Mouse (Mus musculus) forebrain, embryonic 12.5 days (tissue): ENCODE measurements around the gene Gm4131. TPM values are rescaled to one million over a fixed set of nuclear protein-coding genes. Genes with fewer than 3 reads are reported as not detected.

Source experiments
- ATAC-seq: fragments of 200-750 bp; cut with Nextera tagmentation; 2 replicates; pipeline ENCODE4 v1.8.0; 2017; ENCODE audit warnings: moderate TSS enrichment; ENCODE audit not compliant: low FRiP score
- H3K27ac ChIP-seq: fragments of 300-500 bp; sonication (generic); 2 replicates; pipeline ENCODE4 v1.5.1; 2016; ENCODE audit warnings: mild to moderate bottlenecking
- H3K27me3 ChIP-seq: fragments of 300-500 bp; sonication (generic); 2 replicates; pipeline ENCODE4 v1.6.1; 2016; ENCODE audit warnings: mild to moderate bottlenecking
- H3K36me3 ChIP-seq: fragments of 300-500 bp; sonication (generic); replicated peaks from 2 replicates; pipeline ENCODE4 v1.6.1; 2016; ENCODE audit warnings: mild to moderate bottlenecking
- H3K4me1 ChIP-seq: fragments of 300-500 bp; sonication (generic); 2 replicates; pipeline ENCODE4 v1.6.1; 2016
- H3K4me2 ChIP-seq: fragments of 300-500 bp; sonication (generic); 2 replicates; pipeline ENCODE4 v1.6.1; 2016; ENCODE audit warnings: mild to moderate bottlenecking, moderate library complexity
- H3K4me3 ChIP-seq: fragments of 300-500 bp; sonication (generic); replicated peaks from 2 replicates; pipeline ENCODE4 v1.5.1; 2016; ENCODE audit warnings: mild to moderate bottlenecking
- H3K9ac ChIP-seq: fragments of 300-500 bp; sonication (generic); 2 replicates; pipeline ENCODE4 v1.6.1; 2016; ENCODE audit warnings: mild to moderate bottlenecking
- H3K9me3 ChIP-seq: fragments of 300-500 bp; sonication (generic); 2 replicates; pipeline ENCODE4 v1.6.1; 2016
- WGBS: fragments of 180-500 bp; shearing (Covaris S2); methylation state at CpG from one replicate; pipeline ENCODE4 v1.1.7; 2016; 5-methylcytosine and 5-hydroxymethylcytosine counted together
- polyA plus RNA-seq: library from polyadenylated mRNA; unstranded; fragments of >200 nt; fragmentation: Nextera tagmentation; extraction: Ambion mirVana; gene quantifications from 2 replicates; pipeline ENCODE4 v1.2.1, GENCODE M21; 2016

The Gm4131 gene
- polyA plus RNA-seq, 1 experiment from 2014 or later = not detected

DNA sequence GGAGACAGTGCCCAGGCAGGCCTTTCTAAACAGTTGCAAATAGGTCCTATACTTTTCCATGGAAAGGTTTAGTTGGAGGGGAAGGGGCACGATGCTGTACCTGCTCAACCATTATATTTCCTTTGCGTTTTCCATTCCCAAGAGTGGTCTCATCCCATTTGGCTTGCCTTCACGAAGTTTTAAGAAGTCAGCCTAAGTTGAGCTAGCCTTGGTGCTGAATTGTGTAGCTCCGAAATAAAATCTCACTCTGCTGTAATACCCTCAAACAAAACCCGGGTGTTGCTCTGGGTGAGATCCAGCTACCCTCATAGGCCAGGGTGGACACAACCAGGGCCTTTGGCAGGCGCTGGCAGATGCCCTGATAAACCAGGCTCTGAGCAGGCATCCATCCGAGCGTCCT, 85.3 kb downstream of the Gm4131 start:
- no peak for ATAC-seq
- no peaks in the 10 kb centered on the region for H3K9me3 ChIP-seq
- no peak overlapping the region for H3K4me2 ChIP-seq
- no peaks in the 10 kb centered on the region for H3K36me3 ChIP-seq
- H3K4me1 ChIP-seq = peaks cover 4% of the 10 kb centered on the region
- H3K27ac ChIP-seq = no peak overlapping the region
- H3K9ac ChIP-seq = no peak overlapping the region
- 56% methylated on average over 8 of the region's 8 CpGs for WGBS
- no peak overlapping the region for H3K4me3 ChIP-seq
- H3K27me3 ChIP-seq = peaks cover 4% of the 10 kb centered on the region; the same call in 1 of the 2 replicates

DNA sequence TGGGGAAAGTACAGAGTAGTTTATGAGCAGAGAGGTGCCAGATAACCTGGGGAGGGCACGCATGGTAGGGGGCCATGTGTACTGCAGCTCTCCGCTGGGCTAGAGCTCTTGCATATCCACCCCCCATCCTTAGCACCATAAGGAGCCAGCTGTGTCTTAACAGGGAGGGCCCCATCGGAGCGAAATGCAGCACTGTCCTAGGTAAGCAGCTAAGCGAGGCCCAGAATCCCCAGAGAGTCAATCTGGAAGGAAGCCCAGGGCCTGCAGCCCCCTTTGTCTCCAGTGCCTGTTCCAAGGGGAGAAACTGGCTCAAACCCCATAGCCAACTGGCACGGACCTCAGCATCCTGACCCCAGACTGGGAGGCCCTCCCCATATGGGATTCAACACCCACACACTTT, 87.3 kb downstream of the Gm4131 start:
- WGBS = 67% methylated on average over 6 of the region's 6 CpGs

DNA sequence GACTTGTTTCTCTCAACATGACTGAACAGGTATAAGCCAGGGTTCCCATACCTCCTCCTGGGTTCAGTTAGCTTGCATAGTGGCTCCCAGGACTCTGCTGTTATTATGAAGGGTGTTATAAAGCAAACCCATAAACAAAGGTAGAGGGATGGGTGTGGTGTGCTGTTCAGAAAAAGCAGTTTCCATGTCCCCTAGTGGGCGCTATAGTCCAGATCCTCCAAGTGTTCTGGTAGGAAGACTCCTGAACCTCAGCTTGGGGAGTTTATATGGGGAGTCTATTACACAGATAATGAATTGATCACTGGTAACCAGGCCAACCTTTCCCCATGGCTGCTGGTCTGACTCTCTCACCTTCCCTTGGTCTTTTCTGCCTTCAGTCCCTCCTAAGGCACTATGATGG, 92.2 kb downstream of the Gm4131 start:
- ATAC-seq = no peak
- no peaks in the 10 kb centered on the region for H3K27me3 ChIP-seq
- no peak overlapping the region for H3K4me3 ChIP-seq
- no peaks in the 10 kb centered on the region for H3K36me3 ChIP-seq
- H3K4me1 ChIP-seq = peaks cover 3% of the 10 kb centered on the region
- no peak overlapping the region for H3K9ac ChIP-seq
- 61% methylated on average over 1 of the region's 1 CpGs for WGBS
- H3K4me2 ChIP-seq = no peak overlapping the region
- H3K9me3 ChIP-seq = no peaks in the 10 kb centered on the region
- H3K27ac ChIP-seq = no peak overlapping the region

More for the DNA sequence above, 87.3 kb downstream of the Gm4131 start:
- H3K27ac ChIP-seq = no peak overlapping the region
- ATAC-seq = no peak
- H3K4me1 ChIP-seq = peaks cover 4% of the 10 kb centered on the region
- H3K4me2 ChIP-seq = no peak overlapping the region
- no peaks in the 10 kb centered on the region for H3K36me3 ChIP-seq
- H3K4me3 ChIP-seq = no peak overlapping the region
- H3K9ac ChIP-seq = no peak overlapping the region
- no peaks in the 10 kb centered on the region for H3K9me3 ChIP-seq
- H3K27me3 ChIP-seq = peaks cover 4% of the 10 kb centered on the region; the same call in 1 of the 2 replicates

DNA sequence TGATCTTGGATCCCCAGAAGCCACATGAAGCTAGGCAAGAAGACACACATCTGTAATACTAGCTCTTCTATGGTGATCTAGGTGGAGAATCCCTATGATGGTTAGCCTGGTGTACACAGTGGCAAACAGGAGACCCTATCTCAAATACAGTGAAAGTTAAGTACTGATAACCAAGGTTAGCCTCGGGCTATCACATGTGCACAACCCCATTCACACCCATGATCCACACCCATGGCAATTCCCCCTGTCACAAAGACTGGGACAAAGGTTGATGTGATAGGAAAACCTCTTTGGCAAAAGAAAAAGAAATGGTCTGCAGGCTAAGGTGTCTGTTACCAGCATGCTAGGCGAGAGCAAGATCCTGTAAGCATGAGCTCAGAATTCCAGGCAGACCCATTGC, 94.7 kb downstream of the Gm4131 start:
- H3K9me3 ChIP-seq = no peaks in the 10 kb centered on the region
- no peak overlapping the region for H3K27ac ChIP-seq
- H3K4me2 ChIP-seq = no peak overlapping the region
- no peak overlapping the region for H3K9ac ChIP-seq
- H3K4me3 ChIP-seq = no peak overlapping the region
- no peaks in the 10 kb centered on the region for H3K27me3 ChIP-seq
- H3K36me3 ChIP-seq = no peaks in the 10 kb centered on the region
- no peaks in the 10 kb centered on the region for H3K4me1 ChIP-seq
- WGBS = 78% methylated on average over 2 of the region's 2 CpGs
- ATAC-seq = no peak

DNA sequence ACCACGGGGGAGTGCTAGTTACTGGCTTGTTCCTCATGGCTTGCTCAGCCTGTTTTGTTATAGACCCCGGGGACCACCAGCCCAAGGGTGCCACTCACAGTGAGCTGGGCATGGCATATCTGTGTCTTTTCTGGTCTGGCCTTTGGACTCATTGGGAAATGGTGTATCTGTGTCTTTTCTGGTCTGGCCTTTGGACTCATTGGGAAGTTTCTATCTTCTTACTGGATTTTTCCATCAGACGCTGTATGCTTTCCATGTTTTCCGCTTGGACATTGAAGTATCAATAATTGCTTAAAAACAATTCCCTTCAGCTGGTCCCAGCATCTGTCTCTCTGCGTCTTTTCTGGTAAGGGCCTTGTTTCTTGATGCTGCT, 98.0 kb downstream of the Gm4131 start:
- Histone ChIP-seq H3K4me2 (no peak overlapping the region), H3K9ac (no peak overlapping the region), H3K36me3 (no peaks in the 10 kb centered on the region), H3K27me3 (peaks cover 10% of the 10 kb centered on the region), H3K27ac (no peak overlapping the region), H3K4me3 (no peak overlapping the region), H3K4me1 (peaks cover 9% of the 10 kb centered on the region), H3K9me3 (no peaks in the 10 kb centered on the region)
- ATAC-seq = no peak
- WGBS = 91% methylated on average over 5 of the region's 5 CpGs

DNA sequence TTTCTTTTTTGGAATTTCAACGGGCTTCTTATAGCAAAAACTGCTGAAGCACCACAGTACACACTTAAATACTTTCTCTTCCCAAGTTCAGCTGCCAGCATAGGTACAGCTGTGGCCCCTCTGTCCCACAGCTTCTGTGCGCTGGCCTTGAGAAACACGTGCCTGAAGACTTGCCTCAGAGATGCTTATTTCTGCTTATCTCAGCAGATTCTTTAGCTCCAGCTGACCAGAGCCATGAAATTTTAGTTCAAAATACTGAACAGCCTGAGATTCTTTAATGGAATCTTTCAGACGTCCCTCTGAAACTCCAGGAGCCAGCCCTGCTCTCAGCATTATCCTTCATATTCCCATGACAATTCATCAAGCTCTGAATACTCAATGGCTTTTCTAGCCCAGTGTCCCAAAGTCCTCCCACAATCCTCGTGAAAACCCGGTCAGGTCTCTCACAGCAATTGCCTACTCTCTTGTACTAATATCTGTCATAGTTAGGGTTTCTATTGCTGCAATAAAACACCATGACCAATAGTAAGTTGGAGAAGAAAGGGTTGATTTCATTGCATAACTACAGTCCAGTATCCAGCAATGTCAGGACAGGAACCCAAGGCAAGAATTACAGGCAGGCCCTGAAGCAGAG, 98.5 kb downstream of the Gm4131 start:
- Histone ChIP-seq H3K9ac (no peak overlapping the region), H3K4me1 (peaks cover 9% of the 10 kb centered on the region), H3K36me3 (no peaks in the 10 kb centered on the region), H3K27me3 (peaks cover 10% of the 10 kb centered on the region), H3K4me3 (no peak overlapping the region), H3K27ac (no peak overlapping the region), H3K4me2 (no peak overlapping the region), H3K9me3 (no peaks in the 10 kb centered on the region)
- 85% methylated on average over 6 of the region's 6 CpGs for WGBS
- no peak for ATAC-seq

DNA sequence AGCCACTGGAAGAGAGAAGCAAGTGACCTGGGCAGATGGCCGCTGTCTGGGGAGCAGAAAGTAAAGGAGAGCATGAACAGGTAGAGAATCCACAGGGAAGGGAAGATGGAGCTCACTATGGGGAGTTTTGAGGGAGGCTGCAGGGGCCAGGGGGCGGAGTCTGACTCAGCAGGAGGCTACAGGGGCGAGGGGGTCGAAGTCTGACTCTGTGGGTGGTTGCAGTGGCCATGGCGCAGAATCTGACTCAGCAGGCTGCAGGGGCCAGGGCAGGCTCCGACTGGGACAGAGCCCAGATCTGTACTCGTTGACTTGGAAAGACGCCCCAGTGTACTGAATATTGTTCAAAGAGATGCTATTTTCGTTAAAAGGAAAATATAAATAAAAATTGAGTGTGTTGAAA, 101.8 kb downstream of the Gm4131 start:
- Histone ChIP-seq H3K9me3 (no peaks in the 10 kb centered on the region), H3K27ac (no peak overlapping the region), H3K4me1 (peaks cover 9% of the 10 kb centered on the region), H3K4me2 (peak overlapping the region; percentile 15; the same call in 1 of the 2 replicates), H3K27me3 (peaks cover 10% of the 10 kb centered on the region), H3K36me3 (no peaks in the 10 kb centered on the region), H3K9ac (no peak overlapping the region), H3K4me3 (no peak overlapping the region)
- WGBS = 15% methylated on average over 9 of the region's 9 CpGs
- no peak for ATAC-seq

DNA sequence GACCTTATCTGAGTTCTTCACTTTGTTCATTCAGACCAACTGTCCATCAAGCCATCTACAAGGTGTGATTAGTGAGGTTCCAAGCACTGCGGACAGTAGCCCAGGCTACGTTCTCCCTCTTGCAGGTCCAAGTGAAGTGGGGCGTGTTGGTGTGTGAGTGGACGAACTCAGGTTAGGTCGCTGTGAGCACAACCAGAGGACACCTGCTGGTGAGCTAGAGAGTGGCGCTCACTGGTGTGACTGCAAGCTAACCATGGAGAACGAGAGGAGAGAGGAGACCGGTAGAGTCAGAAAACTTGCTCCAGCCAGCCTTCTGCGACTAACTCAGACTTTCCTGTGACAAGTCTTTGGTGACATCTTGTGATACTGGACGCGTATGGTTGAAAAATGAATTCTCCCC, 107.2 kb downstream of the Gm4131 start:
- Histone ChIP-seq H3K27ac (no peak overlapping the region), H3K4me2 (no peak overlapping the region), H3K9me3 (no peaks in the 10 kb centered on the region), H3K36me3 (no peaks in the 10 kb centered on the region), H3K4me3 (no peak overlapping the region), H3K4me1 (peaks cover 26% of the 10 kb centered on the region), H3K9ac (no peak overlapping the region), H3K27me3 (peaks cover 5% of the 10 kb centered on the region; the same call in 1 of the 2 replicates)
- 66% methylated on average over 11 of the region's 11 CpGs for WGBS
- ATAC-seq = no peak

DNA sequence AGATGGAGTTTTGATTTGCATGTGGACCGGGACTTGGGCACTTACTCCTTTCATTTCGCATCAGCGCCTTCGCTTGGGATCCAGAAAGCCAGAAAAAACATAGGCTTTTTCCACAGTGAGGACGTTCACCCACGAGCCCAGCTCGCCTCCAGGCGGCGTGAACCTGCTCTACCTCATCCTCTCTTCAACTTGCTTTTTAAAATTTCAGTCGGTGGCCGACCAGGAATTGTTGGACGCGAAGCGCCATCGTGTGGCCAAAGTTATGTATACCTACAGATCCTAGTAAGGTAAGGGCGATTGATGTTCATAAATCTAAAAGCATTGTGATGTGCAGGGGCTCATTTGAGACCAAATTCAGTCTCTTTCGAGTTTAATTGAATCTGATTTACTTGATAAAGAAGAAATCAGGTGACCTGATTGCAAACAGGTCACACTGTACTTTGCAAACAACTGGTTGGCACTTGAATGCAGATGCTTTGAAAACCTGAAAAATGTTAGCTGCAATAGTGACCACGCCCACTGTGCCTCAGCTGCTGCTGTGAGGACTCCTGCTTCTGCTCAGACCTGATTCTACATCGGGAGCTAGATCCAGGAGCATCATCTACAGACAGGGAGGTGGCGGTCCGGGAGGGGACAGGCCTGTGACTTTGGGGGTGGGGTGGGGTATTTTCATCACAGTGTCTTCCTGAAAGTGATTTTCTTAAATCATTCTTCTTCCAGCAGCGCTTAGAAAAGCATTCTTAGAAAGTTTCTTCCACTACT, 109.1 kb downstream of the Gm4131 start:
- Histone ChIP-seq H3K36me3 (no peaks in the 10 kb centered on the region), H3K9ac (no peak overlapping the region), H3K4me1 (peaks cover 30% of the 10 kb centered on the region), H3K9me3 (no peaks in the 10 kb centered on the region), H3K27ac (no peak overlapping the region), H3K27me3 (no peaks in the 10 kb centered on the region), H3K4me2 (peak overlapping the region; percentile 33), H3K4me3 (no peak overlapping the region)
- 20% methylated on average over 22 of the region's 22 CpGs for WGBS
- peak; percentile 60 for ATAC-seq

DNA sequence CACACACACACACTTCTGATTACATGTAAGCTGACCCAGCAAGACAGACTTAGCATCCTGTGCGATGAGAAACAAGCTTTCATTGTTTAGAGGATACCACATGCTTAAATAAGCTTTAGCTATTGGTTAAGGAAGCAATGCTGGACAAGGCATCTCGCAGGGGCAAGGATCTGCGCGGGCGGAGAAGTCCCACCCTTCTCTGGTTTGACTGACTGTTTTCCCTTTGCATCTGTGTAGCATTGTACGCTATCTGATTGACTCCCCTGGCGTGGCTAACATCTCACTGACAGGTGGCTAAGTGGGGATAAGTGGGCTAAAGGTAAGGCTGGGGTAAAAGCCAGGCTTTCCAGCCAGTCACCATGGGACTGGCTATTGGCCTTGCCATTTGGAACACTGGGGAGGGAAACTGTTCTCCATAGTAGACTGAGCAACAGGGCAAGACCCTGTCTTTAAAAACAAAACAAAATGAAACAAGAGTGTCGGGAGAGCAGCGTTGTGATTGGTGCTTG, 110.4 kb downstream of the Gm4131 start, which contains the start of gene Gucy1b2:
Gene Gucy1b2 (minus strand): TSS at position 51 of the 509 bp plus-strand sequence.
- peak within 1 kb of the TSS; percentile 85 for H3K27ac ChIP-seq
- WGBS = 68% methylated on average over 9 of the region's 9 CpGs
- peak within 1 kb of the TSS; percentile 33; the same call in 1 of the 2 replicates for H3K4me2 ChIP-seq

DNA sequence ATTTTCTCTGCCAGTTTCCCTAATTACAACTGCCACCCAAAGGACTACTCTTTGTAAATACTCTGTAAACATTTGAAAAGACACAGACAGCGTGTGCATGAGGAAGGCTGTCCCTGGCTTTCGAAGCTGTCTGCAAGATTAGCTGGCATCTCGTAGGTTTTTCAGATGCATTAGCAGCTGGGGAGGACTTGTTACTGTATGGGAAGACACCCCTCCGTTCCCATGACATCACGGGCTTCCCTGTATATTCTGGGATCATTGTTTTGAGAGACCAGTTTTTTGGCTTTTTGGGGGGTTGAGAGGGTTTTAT, 111.2 kb downstream of the Gm4131 start:
- no peaks in the 10 kb centered on the region for H3K9me3 ChIP-seq
- no peaks in the 10 kb centered on the region for H3K27me3 ChIP-seq
- no peak overlapping the region for H3K4me3 ChIP-seq
- peak overlapping the region; percentile 68 for H3K27ac ChIP-seq
- H3K4me1 ChIP-seq = peaks cover 33% of the 10 kb centered on the region
- WGBS = 37% methylated on average over 5 of the region's 5 CpGs
- ATAC-seq = peak; percentile 75
- H3K36me3 ChIP-seq = no peaks in the 10 kb centered on the region
- H3K9ac ChIP-seq = no peak overlapping the region
- H3K4me2 ChIP-seq = no peak overlapping the region

More for the DNA sequence above, 110.4 kb downstream of the Gm4131 start, which contains the start of gene Gucy1b2:
- ATAC-seq = no peak; the same call in 1 of the 2 replicates
- Histone ChIP-seq H3K9me3 (no peaks in the 10 kb centered on the region), H3K4me1 (peaks cover 33% of the 10 kb centered on the region), H3K27me3 (no peaks in the 10 kb centered on the region), H3K36me3 (no peaks in the 10 kb centered on the region), H3K4me3 (no peak within 1 kb of the TSS), H3K9ac (no peak within 1 kb of the TSS)

DNA sequence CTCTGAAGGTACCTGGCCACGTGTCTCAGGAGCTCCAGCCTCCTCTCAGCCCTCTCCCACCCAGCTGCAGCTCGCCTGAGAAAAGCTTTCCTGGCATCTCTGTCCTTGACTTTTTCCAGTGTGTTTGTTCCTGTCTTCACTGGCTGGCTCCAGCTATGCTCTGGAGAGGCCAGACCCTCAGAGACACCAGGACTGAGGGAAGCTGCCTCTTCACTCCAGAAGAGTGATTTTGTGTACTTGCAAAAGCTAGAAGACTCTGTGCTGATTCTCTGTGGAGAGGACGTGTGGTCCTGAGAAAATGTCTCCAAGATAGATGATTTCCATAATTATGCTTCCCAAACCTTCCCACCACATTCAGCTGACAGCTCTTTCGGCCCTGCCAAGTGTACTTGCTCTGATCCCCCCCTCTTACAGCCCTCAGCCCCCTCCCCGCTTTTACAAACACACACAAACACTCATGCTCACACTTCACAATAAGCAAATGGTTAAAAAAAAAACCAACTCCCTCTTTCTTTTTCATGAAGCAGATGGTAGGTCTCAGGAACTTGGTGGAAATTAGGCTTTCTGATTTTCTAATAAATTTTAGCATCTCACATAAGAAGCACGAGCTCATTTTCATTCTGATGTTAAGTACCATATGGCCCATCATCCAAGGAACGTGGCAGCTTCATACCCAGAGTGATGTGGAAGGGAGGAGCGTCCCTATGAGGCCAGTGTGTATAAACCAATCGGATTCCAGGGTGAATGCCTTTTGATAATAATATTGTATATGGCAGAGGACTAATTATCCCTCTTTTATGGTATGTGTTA, 111.8 kb downstream of the Gm4131 start:
- WGBS = 38% methylated on average over 9 of the region's 9 CpGs
- ATAC-seq = peak; percentile 84
- H3K4me2 ChIP-seq = no peak overlapping the region
- no peak overlapping the region for H3K4me3 ChIP-seq
- no peaks in the 10 kb centered on the region for H3K9me3 ChIP-seq
- no peaks in the 10 kb centered on the region for H3K27me3 ChIP-seq
- H3K4me1 ChIP-seq = peaks cover 33% of the 10 kb centered on the region
- H3K36me3 ChIP-seq = no peaks in the 10 kb centered on the region
- no peak overlapping the region for H3K9ac ChIP-seq
- H3K27ac ChIP-seq = peak overlapping the region; percentile 85
